Mouse (Mus musculus): ENCODE measurements around the gene Clec12b. TPM values are rescaled to one million over a fixed set of nuclear protein-coding genes. Genes with fewer than 3 reads are reported as not detected.
"Not testable (repeated sequence)": the region's sequence is repeated elsewhere in the genome, so short reads cannot be mapped to it uniquely, and the experiment has no call there.

Gene Clec12b
- polyA plus RNA-seq, 1 experiment from 2014 or later: 0.18 TPM

GRCm38 (mm10) chr6:129351091-129351490 is 34.6 kb downstream of the Clec12b start:
- Histone ChIP-seq H3K9me3 (ENCODE audit: control insufficient read depth, low read length) (peaks cover 8% of the 10 kb centered on the region; the same call in 1 of the 2 replicates), H3K4me2 (ENCODE audit: low read length) (no peak overlapping the region), H3K36me3 (ENCODE audit: control insufficient read depth, insufficient read depth, low read length) (no peaks in the 10 kb centered on the region), H3K4me3 (ENCODE audit: control insufficient read depth in 1 of 2, insufficient read depth in 1 of 2, low read depth in 1 of 2, low read length in 2 of 2) (no peak overlapping the region), H3K9ac (ENCODE audit: low read length) (no peak overlapping the region), H3K27me3 (ENCODE audit: control insufficient read depth, insufficient read depth, low read length) (no peaks in the 10 kb centered on the region), H3K27ac (replicated peaks in 1 of 2; ENCODE audit: control insufficient read depth in 1 of 2, insufficient read depth in 1 of 2, low read depth in 2 of 2, low read length in 2 of 2) (no peak overlapping the region), H3K4me1 (ENCODE audit: control insufficient read depth in 2 of 2, insufficient read depth in 2 of 2, low read length in 2 of 2) (no peaks in the 10 kb centered on the region)
- WGBS: 70% methylated on average over 3 of the region's 3 CpGs
- ATAC-seq (ENCODE audit: insufficient number of reproducible peaks, insufficient read depth, low FRiP score, low read depth): no peak

DNA sequence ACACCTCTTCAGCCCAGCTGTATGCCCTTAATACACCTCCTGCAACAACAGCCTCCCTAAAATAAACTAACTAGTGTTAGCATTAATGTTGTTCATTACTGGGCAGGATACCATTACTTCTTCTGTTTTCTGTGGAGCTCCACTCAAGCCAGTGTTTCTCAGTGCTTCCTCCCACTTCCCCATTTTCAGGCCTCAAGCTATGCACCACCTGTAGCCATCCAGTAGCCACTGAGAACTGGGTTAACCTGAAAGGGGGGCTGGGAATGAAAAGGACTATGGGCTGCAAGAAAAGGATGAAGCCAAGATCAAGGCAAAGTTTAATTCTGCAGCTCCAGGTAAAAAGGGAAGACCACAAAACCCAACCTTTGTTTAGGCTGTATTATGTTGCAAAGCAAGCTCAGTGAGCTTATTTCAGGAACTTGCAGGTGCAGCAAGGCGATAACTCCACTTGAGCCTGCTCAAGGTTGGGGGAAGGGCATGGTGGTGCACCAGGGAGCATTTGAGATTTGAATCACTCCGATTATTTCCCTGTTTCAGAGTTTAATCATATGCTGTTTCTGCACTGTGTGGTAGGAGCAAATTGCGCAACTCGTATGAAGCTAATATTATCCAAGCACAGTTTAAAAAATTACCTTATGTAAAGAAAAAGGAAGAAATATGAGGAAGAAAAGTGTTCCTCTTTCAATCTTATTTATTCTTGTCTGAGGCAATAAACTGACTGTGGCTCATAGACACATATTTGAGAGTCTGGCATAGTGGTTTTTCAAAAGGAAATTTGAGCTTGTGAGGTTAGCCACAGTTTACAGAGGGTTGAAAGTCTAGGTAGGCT is 35.9 kb downstream of the Clec12b start:
- H3K27me3 ChIP-seq (ENCODE audit: control insufficient read depth, insufficient read depth, low read length): no peaks in the 10 kb centered on the region
- no peak overlapping the region for H3K27ac ChIP-seq (replicated peaks in 1 of 2; ENCODE audit: control insufficient read depth in 1 of 2, insufficient read depth in 1 of 2, low read depth in 2 of 2, low read length in 2 of 2)
- ATAC-seq (ENCODE audit: insufficient number of reproducible peaks, insufficient read depth, low FRiP score, low read depth): no peak
- 58% methylated on average over 4 of the region's 4 CpGs for WGBS
- H3K9me3 ChIP-seq (ENCODE audit: control insufficient read depth, low read length): peaks cover 8% of the 10 kb centered on the region; the same call in 1 of the 2 replicates
- no peaks in the 10 kb centered on the region for H3K4me1 ChIP-seq (ENCODE audit: control insufficient read depth in 2 of 2, insufficient read depth in 2 of 2, low read length in 2 of 2)
- H3K4me3 ChIP-seq (ENCODE audit: control insufficient read depth in 1 of 2, insufficient read depth in 1 of 2, low read depth in 1 of 2, low read length in 2 of 2): no peak overlapping the region
- H3K4me2 ChIP-seq (ENCODE audit: low read length): no peak overlapping the region
- no peak overlapping the region for H3K9ac ChIP-seq (ENCODE audit: low read length)
- H3K36me3 ChIP-seq (ENCODE audit: control insufficient read depth, insufficient read depth, low read length): no peaks in the 10 kb centered on the region

- H3K9me3 ChIP-seq (ENCODE audit: control insufficient read depth, low read length): peaks cover 8% of the 10 kb centered on the region; the same call in 1 of the 2 replicates
- ATAC-seq (ENCODE audit: insufficient number of reproducible peaks, insufficient read depth, low FRiP score, low read depth): no peak
- WGBS: 67% methylated on average over 3 of the region's 3 CpGs
- H3K4me1 ChIP-seq (ENCODE audit: control insufficient read depth in 2 of 2, insufficient read depth in 2 of 2, low read length in 2 of 2): no peaks in the 10 kb centered on the region
- no peak overlapping the region for H3K4me2 ChIP-seq (ENCODE audit: low read length)
- no peaks in the 10 kb centered on the region for H3K27me3 ChIP-seq (ENCODE audit: control insufficient read depth, insufficient read depth, low read length)
- no peak overlapping the region for H3K4me3 ChIP-seq (ENCODE audit: control insufficient read depth in 1 of 2, insufficient read depth in 1 of 2, low read depth in 1 of 2, low read length in 2 of 2)
- H3K36me3 ChIP-seq (ENCODE audit: control insufficient read depth, insufficient read depth, low read length): no peaks in the 10 kb centered on the region
- H3K27ac ChIP-seq (replicated peaks in 1 of 2; ENCODE audit: control insufficient read depth in 1 of 2, insufficient read depth in 1 of 2, low read depth in 2 of 2, low read length in 2 of 2): no peak overlapping the region
- H3K9ac ChIP-seq (ENCODE audit: low read length): no peak overlapping the region
Observed at GRCm38 (mm10) chr6:129344408-129344807, 41.3 kb downstream of the Clec12b start.

- not testable (repeated sequence) for H3K9ac ChIP-seq (ENCODE audit: low read length); H3K4me2 ChIP-seq (ENCODE audit: low read length); H3K36me3 ChIP-seq (ENCODE audit: control insufficient read depth, insufficient read depth, low read length); H3K4me1 ChIP-seq (ENCODE audit: control insufficient read depth in 2 of 2, insufficient read depth in 2 of 2, low read length in 2 of 2); H3K9me3 ChIP-seq (ENCODE audit: control insufficient read depth, low read length); H3K27ac ChIP-seq (replicated peaks in 1 of 2; ENCODE audit: control insufficient read depth in 1 of 2, insufficient read depth in 1 of 2, low read depth in 2 of 2, low read length in 2 of 2); H3K27me3 ChIP-seq (ENCODE audit: control insufficient read depth, insufficient read depth, low read length); ATAC-seq (ENCODE audit: insufficient number of reproducible peaks, insufficient read depth, low FRiP score, low read depth); H3K4me3 ChIP-seq (ENCODE audit: control insufficient read depth in 1 of 2, insufficient read depth in 1 of 2, low read depth in 1 of 2, low read length in 2 of 2)
- 68% methylated on average over 4 of the region's 4 CpGs for WGBS
Observed at GRCm38 (mm10) chr6:129342391-129342790, 43.3 kb downstream of the Clec12b start, which contains the start of gene Clec12a. Gene Clec12a (plus strand): TSS chr6:129342691.

- no peak overlapping the region for H3K4me3 ChIP-seq (ENCODE audit: control insufficient read depth in 1 of 2, insufficient read depth in 1 of 2, low read depth in 1 of 2, low read length in 2 of 2)
- no peaks in the 10 kb centered on the region for H3K27me3 ChIP-seq (ENCODE audit: control insufficient read depth, insufficient read depth, low read length)
- H3K36me3 ChIP-seq (ENCODE audit: control insufficient read depth, insufficient read depth, low read length): no peaks in the 10 kb centered on the region
- H3K4me2 ChIP-seq (ENCODE audit: low read length): no peak overlapping the region
- H3K27ac ChIP-seq (replicated peaks in 1 of 2; ENCODE audit: control insufficient read depth in 1 of 2, insufficient read depth in 1 of 2, low read depth in 2 of 2, low read length in 2 of 2): no peak overlapping the region
- no peaks in the 10 kb centered on the region for H3K9me3 ChIP-seq (ENCODE audit: control insufficient read depth, low read length)
- 59% methylated on average over 1 of the region's 1 CpGs for WGBS
- ATAC-seq (ENCODE audit: insufficient number of reproducible peaks, insufficient read depth, low FRiP score, low read depth): no peak
- no peaks in the 10 kb centered on the region for H3K4me1 ChIP-seq (ENCODE audit: control insufficient read depth in 2 of 2, insufficient read depth in 2 of 2, low read length in 2 of 2)
- H3K9ac ChIP-seq (ENCODE audit: low read length): no peak overlapping the region
Observed at GRCm38 (mm10) chr6:129337751-129338150, 47.9 kb downstream of the Clec12b start.

- no peak overlapping the region for H3K27ac ChIP-seq (replicated peaks in 1 of 2; ENCODE audit: control insufficient read depth in 1 of 2, insufficient read depth in 1 of 2, low read depth in 2 of 2, low read length in 2 of 2)
- H3K4me1 ChIP-seq (ENCODE audit: control insufficient read depth in 2 of 2, insufficient read depth in 2 of 2, low read length in 2 of 2): no peaks in the 10 kb centered on the region
- H3K4me3 ChIP-seq (ENCODE audit: control insufficient read depth in 1 of 2, insufficient read depth in 1 of 2, low read depth in 1 of 2, low read length in 2 of 2): no peak overlapping the region
- H3K36me3 ChIP-seq (ENCODE audit: control insufficient read depth, insufficient read depth, low read length): no peaks in the 10 kb centered on the region
- no peak overlapping the region for H3K9ac ChIP-seq (ENCODE audit: low read length)
- WGBS: 24% methylated on average over 11 of the region's 11 CpGs
- 0 out of 2 replicates have a peak overlapping the region, but pooled peaks have one; percentile 23 for H3K4me2 ChIP-seq (ENCODE audit: low read length)
- no peaks in the 10 kb centered on the region for H3K9me3 ChIP-seq (ENCODE audit: control insufficient read depth, low read length)
- no peak for ATAC-seq (ENCODE audit: insufficient number of reproducible peaks, insufficient read depth, low FRiP score, low read depth)
- no peaks in the 10 kb centered on the region for H3K27me3 ChIP-seq (ENCODE audit: control insufficient read depth, insufficient read depth, low read length)
Observed at GRCm38 (mm10) chr6:129333674-129334078, 52.0 kb downstream of the Clec12b start.

- Histone ChIP-seq H3K36me3 (ENCODE audit: control insufficient read depth, insufficient read depth, low read length) (no peaks in the 10 kb centered on the region), H3K9me3 (ENCODE audit: control insufficient read depth, low read length) (no peaks in the 10 kb centered on the region), H3K9ac (ENCODE audit: low read length) (no peak within 1 kb of the TSS), H3K4me3 (ENCODE audit: control insufficient read depth in 1 of 2, insufficient read depth in 1 of 2, low read depth in 1 of 2, low read length in 2 of 2) (no peak within 1 kb of the TSS), H3K27me3 (ENCODE audit: control insufficient read depth, insufficient read depth, low read length) (no peaks in the 10 kb centered on the region), H3K27ac (replicated peaks in 1 of 2; ENCODE audit: control insufficient read depth in 1 of 2, insufficient read depth in 1 of 2, low read depth in 2 of 2, low read length in 2 of 2) (no peak within 1 kb of the TSS), H3K4me1 (ENCODE audit: control insufficient read depth in 2 of 2, insufficient read depth in 2 of 2, low read length in 2 of 2) (no peaks in the 10 kb centered on the region), H3K4me2 (ENCODE audit: low read length) (no peak within 1 kb of the TSS)
- no peak for ATAC-seq (ENCODE audit: insufficient number of reproducible peaks, insufficient read depth, low FRiP score, low read depth)
- WGBS: 48% methylated on average over 11 of the region's 11 CpGs
Observed at GRCm38 (mm10) chr6:129331610-129332009, 54.1 kb downstream of the Clec12b start, which contains the start of gene 4922502D21Rik. Gene 4922502D21Rik (minus strand): TSS chr6:129331796.
